Mouse (Mus musculus): ENCODE results near the gene Gltp.

DNA sequence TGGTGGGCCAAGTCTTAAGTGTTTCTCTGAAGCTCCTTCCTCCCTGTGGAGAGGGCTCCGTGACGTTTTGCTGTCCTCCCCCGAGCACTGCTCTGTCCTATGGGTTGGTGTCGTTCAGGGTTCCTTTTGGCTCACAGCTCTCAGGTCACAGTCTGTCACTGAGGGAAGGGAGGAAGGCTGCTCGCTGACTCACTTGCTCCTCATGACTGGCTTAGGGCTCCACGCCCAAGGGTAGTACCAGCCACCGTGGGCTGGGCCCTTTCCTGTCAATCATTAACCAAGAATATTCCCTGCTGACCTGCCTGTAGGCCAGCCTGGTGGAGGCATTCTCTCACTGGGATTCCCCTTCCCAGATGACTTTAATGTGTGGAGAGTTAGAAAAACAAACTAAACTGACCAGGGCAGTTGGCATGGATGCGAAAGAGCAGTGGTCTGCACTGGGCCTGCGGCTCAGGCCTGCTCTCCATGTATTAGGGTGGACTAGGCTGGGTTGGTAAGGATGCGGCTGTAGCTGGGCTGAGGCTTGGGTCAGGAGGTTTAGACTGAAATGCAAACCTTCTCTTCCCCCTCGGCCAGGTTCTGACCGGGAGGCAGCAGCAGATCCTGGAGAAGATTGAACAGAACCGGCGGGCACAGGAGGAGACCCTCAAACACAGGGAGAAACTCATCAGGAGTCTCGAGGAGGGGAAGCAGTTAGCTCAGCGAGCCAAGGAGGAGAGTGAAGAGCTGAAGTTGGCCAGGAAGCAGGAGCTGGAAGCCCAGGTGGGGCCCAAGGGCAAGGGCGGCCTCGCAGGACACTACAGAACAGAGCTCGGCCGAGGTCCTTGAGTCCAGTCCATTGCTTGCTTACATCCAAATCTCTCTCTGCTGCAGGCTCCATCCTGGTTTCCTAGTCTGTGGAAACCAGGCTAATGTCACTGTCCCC, 28.5 kb upstream of the Gltp start:
- TF ChIP-seq POLR2A (IDR thresholded peaks at IDR 0.05; ENCODE audit: low read depth, low read length) (no peak), CTCF (IDR thresholded peaks at IDR 0.05; ENCODE audit: extremely low read depth, insufficient read length, insufficient replicate concordance, low read depth, low read length) (no peak)
